Mouse (Mus musculus): ENCODE measurements around the gene Bace2.

The Bace2 gene

DNA sequence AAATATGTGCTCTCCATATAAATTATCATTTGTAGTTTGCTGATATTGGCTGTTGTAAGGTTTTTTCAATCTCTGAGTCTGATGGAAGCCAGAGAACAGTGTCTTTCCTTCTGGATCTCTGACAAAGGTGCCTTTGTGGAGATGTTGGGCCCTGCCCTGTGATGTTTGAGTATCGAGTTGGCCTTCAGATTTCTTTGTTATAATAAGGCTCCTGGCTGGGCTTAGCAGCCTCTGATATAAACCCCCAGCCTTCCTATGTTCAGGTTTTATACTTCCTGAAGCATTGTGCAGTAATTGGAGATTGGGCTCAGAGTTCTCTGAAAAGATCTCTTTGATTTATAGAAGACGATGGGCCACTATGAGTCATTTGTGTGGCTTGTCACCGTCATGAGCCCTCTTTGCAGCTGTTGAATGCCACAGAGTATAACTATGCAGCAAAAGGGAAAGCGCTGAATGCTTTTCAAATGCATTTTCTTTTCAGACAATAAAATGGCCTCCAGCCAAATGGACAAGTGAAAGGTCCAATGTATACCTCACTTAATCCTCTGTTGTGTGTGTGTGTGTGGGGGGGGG lies 45.8 kb downstream of the Bace2 start:
- no peak for DNase-seq

DNA sequence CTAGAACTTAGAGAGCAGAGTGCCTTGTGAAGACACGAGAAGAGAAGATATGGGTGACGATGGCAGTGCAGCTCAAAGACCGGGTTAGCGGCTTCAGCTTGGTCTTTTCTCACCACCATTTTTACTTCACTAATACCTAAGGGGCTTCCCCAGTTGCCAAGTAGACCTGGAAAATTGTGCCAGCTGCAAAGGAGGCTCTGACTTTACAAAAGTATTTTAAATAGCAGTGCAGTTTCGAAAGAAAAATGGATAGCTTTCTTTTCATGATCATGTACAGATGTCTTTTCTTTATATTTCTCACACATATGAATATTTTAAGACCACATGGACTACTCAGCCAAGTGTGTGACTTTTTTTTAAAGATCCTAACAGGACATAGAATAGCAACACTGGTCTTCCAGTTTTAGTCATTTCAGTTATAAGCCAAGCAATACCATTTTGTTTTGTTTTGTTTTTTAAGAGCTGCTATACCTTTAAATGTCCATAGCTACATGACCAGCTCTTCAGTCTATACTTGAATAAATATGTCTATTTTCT lies 49.0 kb downstream of the Bace2 start:
- no peak for DNase-seq

DNA sequence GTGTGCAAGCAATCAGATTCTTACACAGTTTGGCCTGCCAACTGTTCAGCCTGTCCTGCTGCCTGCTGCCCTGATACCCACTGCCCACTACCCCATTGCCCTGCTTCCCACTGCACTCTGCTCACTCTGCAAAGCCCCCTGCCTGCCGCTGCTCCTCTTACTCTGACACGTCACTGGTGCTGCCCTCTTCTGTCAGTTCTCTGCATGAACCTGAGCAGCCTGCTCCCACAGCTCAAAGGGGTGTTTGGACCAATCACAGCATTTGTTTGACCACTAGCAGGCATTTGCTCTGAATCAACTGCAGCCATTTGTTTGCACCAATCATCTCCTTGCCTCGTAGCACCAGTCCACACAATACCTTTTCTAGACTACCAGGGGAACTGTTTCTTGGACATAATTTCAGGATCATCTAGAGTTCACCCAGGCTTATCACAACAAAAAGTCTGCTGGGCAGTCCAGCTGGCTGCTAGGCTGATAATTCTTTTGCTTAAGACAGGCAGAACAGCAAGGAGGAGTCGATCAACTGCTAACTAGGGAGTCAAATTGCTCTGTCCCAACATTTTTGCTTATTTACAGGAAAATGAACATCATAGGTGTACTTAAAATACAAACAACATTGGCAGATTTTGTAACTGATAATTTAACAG lies 61.5 kb downstream of the Bace2 start:
- DNase-seq, result no peak

DNA sequence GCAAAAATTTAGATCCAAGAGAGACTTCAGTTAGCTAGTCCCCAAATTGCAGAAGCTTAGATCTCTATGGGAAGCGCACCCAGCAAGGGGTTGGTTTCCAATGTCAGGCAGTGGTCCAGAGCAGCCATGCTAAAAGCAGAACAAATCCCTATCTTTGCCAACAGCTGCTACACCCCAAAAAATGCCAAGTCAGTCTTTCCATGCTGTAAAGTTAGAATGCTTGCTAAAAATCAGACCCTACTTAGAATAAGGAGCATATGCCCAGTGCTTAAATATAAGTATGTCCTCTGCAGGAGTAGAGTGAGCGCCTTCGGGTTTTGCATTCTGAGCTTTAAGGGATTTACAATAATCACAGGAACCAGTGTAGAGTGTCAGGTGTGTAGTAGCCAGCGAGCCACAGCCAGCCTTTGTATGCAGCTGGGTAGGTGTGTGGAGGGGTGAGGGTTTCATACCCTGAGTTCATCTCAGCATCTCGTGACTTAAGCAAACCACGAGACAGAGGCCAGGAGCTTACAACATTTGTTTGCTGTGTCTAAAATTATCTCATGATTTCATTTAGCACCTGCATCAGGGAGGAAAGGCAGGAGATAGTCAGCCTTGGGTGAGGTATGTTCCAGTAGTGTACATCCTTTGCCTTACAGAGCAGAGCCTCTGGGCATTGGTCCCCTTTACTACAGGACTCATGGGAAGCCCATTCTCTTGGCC lies 62.4 kb downstream of the Bace2 start:
- DNase-seq, result no peak

DNA sequence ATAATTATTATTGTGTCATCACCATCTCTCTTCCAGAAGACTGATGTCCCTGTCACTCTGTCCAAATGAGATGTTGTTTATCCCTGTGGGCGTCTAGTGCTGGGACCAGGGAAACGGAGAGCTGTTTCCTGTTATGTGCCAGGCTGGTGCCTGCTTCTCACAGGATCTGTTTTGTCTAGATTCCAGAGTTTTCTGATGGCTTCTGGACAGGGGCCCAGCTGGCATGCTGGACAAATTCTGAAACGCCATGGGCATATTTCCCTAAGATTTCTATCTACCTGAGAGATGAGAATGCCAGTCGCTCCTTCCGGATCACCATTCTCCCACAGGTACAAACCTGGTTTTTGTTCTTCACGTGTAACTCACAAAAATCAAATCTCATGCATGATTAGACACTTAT lies 65.1 kb downstream of the Bace2 start:
- DNase-seq, result no peak

DNA sequence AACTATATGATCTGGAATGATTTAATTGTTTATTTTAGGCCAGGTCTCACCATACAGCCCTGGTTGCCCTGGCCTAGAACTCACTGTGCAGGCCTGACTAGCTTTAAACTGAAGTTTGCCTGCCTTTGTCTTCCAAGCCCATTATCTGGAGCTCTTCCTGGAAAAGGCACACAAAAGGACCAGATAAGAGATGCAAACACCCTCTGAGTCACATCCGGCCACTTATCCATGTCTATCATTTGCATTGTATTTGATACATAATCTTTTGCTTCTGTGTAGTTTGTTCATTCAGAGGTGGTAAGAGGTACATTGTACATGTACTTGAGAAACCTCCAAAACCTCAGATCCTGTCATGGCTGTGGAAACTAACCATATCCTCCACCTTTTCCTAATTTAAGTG lies 67.1 kb downstream of the Bace2 start:
- no peak for DNase-seq

DNA sequence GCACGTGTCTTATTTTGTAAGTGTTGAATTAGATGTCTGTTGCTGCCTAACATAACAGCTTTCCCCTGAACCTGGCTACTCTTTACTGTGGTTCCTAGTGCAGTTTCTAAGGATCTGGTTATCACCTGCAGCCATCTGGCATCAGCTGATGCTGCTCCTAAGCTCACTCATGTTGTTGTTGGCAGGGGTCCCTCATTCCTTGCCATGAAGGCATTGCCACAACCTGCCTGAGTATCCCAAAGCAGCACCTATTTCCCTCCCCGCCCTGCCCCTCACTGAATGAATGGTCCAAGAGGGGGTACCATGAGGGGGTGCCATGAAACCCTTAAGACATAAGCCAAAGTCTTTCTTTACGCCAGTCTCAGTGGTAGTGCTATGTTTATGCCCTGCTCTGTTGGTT lies 71.5 kb downstream of the Bace2 start:
- no peak for DNase-seq

DNA sequence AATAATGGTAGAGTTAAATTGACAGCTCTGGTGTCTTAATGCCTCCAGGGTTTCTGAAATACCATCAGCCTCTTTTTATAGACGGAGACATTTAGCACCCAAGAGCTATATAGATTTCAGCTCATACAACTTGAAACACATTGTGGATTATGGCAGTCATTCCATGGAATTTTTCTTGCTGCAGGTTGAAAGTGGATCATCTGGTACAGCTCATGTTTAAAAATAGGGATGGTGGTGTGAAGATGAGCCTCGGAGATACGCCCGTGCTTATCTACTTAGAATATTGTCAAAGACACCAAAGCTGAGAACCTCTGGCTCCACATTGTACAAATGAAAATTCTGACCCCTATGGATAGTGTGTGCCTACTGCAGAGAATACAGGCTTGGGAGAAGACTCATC lies 73.5 kb downstream of the Bace2 start:
- no peak for DNase-seq

DNA sequence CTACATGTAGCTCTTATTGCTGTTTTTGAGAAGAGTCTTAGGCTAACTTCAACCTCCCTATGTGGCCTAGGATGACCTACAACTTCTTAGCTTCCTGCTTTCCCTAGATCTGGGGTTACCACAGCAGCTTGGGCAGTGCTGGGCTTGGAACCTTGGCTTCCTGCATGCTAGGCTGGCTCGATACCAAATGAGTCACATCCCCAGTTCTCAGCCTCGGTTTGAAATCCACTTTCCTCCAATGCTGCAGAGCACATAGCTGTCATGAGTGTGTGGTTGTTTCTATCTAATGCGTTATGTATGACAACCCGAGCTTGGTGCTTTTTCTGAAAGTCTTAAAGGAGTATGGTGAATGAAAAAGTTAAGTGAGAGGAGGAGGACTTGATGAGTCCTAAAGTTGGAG lies 74.8 kb downstream of the Bace2 start:
- DNase-seq, result peak; percentile 40

DNA sequence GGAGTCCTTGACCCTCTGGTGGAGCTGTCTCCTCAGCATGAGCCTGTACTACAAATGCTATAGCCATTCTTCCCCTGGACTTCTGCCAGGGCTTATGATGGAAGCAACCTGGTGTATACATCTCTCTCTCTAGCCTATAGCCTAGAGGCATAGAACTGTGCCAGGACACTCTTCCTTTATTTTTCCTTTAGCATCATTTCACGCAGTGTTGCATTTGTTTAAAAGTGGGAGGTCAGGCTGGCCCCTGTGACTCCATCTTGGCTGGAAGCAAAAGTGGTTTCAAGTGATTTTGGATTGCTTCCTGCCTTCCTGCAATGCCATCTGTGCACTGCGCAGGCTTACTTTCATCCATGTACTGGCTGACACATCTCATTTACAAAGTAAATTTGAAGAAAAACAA lies 77.7 kb downstream of the Bace2 start:
- DNase-seq, result no peak

DNA sequence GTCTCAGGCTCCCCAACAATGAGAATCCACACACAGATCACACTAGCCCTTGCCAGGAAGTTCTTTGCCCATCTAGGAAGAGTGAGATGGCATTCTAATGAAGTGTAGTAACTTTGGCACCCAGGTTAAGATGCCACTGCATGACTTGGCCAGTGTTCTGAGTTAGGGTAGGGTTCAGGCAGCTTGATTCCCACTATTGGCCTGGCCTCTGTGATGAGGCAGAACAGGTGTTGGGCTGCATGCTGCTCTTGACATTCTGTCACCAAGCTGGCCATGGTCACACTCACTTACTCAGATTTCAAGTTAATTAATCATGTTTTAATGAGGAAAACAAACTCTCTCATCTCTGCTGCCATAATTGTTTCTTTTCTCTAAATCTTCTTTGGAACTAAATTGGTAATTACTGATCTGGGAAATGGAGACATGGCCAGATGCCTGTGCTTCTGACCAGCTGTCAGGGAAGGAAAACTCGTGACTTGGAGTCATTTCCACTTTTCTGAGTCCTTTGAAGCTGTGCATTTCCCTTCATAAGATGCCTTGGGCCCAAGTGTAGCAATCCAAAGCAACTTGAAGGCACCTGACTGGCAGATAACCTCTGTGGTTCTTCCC lies 81.0 kb downstream of the Bace2 start:
- no peak for DNase-seq

DNA sequence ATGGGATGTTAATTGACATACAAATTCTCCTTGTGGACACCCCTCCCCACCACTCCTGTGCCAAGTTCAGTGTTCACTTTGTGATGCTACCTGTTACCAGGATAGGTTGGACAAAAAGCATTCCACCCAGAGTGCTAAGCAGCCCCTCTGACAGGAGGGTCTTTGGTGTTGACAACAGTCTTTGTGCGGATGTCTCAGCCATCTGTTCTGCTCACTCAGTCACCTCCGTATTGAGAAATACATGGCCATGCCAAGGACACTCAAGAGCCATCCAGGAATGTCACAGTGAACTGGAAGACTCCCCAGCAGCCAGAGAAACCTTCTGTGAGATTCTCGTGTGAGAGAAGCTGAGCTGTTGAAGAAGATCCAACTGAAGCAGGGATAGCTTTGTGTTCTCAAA lies 81.6 kb downstream of the Bace2 start:
- DNase-seq, result no peak

DNA sequence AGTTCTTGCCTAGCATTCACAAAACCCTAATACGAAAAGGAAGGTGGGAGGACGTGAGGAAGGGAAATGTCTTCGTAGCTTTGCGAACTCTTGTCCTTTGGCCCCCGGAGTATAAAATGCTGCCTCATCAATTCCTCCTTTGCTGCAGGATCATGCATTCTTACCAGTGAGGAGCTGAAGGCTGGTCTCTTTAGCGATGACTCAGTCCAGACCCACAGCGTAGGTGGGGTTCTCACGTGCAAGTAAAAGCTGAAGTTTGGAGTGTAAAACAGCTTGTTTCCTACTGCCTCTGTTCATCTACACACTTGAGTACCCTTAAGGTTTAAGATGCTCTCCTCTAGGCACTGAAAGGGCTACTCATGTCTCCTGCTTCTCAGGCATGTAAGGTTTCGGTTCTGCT lies 85.4 kb downstream of the Bace2 start:
- peak; percentile 39 for DNase-seq

DNA sequence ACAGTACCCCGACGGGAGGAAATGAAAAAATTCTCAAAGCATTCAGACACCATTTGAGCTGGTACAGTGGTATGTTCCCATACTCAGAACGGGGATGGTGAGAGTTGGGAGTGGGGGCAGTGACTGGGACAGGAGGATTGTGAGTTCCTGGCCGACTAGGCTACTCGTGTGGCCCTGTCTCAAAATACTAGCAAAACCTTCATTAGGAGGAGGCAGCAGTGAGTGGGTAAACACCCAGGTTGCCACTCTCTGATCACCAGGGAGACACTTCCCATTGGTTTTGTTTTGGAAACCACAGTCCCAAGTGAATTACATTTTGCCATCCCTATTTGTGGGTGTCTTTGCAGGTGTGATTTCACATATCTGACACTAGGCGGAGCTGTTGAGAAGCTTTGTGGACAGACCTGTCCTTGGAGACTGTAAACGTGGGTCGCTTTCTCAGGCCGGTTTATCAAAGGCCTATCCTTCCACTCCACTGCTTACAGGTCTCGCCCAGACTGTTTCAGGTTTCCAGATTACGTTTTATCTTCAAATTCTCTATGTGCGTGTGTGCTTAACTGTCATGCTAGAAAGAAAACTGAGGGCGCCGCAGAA lies 87.2 kb downstream of the Bace2 start:
- no peak for DNase-seq

DNA sequence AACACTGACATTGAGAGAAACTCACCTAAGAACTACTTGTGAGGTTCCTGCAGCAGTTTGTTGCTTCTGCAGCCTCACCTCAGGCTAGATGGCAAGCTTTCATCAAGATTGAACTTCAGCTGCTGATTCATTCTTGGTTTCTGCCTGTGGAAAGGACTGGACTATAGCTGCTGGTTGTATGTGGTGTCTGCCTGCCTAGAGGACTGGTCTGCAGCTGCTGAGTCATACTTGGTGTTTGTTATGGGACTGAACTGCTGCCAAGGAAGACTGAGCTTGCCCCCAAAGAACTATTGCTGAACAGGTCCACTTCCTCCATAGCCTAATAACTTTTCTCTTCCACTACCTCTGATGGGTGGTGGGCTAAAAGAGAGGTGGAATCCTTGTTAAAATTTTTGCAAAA lies 90.8 kb downstream of the Bace2 start:
- no peak for DNase-seq

DNA sequence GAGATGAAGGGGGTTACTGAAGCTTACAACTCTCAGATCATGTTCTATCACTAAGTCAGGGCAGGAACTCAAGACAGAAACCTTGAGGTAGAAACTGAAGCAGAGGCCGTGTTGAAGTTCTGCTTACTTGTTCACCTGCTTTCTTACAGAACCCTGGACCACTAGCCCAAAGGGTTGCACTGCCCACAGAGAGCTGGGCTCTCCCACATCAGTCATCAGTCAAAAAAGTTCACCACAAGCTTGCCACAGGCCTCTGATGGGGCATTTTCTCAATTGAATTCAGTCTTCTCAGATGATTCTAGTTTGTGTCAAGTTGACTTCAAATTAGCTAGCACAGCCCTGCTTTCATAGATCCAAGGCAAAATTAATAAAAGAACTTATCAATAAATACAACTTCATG lies 103.3 kb downstream of the Bace2 start:
- no peak for DNase-seq

DNA sequence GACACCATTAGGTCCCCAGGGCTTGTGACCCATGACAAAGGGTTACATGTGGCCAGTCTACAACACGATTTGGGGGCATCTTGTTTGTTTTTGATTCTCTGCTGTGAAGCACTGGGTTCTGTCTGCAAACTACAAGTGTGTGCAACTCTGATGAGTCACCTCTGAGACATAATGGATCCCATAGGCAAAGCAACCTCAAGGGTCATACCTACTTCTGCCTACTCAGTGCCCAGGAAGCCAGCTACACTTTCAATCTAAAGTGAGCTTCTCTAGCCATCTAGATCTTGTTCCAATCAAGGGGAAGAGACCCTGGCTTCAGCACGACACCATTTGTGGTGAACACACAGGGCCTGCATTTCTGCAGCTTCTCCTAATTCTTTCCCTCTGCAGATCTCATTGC lies 104.7 kb downstream of the Bace2 start:
- DNase-seq, result no peak

DNA sequence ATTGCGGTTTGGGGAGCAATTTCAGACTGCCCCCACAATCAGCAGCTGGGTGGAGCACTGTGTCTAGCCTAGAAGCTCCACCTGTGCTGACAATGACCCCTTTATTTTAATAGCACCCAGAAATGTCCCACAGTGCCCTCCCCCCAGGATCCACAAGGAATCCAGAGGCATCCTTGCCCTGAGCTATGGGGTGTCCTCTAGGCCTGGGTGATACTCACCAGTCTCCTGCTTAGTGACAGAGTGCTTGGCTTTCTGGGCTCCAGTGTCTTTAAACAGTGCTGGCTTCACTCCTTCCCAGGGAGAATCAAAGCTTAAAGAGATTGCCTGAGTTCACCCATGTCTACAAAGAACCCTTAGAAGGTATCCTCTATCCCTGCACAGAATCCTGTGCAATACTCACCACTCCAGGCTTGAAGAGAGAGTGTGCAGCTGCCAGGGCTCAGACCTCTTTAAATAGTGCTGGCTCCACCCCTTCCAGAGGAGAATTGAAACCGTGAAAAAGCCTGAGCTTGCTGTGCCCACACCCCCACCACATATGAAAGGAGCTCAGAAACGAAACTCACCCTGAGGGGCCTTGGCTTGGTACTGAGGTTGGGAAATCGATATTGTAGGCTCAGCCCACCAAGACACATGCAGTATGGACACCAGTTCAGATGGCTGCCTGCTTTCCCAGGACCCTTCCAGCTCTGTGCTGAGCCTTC lies 106.1 kb downstream of the Bace2 start, which contains the start of gene Mx1:
TSS of gene Mx1 (minus strand) at position 427 of the 701 bp plus-strand sequence.
- DNase-seq, result no peak

DNA sequence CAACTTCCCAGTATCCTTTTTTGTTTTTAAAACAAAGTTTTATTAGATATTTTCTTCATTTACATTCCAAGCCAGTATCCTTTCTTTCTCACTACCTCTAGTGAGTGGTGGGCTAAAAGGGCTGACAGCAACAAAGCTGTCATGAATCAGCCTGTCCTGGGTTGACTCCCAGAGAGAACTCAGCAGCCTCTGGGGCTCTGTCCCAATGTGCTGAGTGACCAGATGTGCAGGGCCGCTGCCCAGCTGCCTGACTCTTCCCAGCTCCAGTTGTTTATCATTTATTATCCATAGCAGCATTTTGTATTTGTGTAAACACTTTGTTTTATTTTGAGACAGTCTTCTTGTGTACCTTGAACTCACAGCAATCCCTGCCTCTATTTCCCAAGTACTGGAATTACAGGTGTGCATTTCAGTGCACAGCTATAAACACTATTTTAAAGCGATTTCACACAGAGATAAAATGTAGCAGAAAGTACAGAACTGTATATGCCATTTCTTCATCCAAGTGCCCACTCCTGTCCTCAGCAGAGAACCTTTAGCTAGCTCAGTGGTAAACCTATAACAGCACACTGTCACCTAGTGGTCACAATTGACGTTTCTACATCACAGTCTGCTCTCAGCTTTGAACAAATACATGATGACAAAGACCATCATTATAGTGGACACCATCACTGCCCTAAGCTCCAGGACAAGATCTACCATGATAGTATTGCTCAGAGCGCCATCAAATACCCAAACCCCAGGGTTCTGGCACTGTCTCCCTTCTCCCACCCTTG lies 109.8 kb downstream of the Bace2 start:
- DNase-seq, result no peak

DNA sequence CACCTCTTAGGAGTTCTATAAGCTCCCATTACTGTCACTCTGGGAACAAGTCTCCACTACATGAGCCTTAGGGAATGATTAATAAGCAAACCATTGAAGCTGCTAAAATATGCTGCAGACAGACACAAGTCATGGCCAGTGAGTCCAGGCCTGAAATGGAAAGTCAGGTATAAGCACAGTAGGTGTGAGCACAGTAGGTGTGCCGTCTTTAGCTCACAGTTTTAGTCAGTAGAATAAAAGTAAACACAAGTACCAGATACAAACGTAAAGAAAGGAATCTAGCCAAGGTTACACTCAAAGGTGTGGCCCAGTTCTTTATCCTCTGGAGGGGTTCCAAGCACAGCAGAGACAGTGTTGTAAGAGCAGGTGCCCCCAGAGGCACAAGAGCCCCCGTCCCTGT lies 110.9 kb downstream of the Bace2 start:
- DNase-seq, result no peak

DNA sequence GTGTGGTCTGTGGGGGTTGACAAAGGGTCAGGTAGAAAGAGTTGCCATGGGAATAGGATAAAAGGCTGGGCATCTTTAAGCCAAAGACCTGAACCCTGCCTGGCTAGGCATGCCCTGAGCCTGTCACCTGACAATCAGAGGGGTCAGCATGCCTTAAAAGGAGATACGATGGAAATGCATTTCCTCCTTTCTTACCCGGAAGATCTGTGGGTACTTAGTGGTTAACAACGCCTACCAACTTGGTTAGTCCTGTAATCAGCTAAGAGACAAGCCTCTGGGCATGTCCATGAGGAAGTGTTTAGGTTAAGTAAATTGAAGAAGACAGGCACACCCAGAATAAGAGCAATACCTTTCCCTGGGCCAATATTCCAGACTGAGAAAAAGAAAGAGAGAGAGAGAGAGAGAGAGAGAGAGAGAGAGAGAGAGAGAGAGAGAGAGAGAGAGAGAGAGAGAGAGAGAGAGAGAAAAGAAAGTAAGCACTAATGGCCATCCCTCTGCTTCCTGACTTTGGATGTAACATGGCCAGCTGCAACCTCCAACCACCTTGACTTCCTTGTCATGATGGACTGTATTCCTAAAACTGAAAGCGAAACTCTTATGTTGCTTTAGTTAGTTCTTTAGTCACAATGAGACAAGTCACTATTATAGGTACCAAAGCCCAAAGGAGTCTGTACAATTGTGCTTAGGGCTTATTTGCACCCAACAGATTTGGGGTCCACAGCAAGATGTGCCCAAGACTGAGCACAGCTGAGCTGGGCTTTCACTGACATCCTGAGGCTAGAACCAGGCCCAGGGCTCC lies 111.7 kb downstream of the Bace2 start:
- no peak for DNase-seq
